Mouse (Mus musculus) cortical plate, adult 2 months (tissue): Measurements from ENCODE around the gene Nap1l4.

Experiments
- CTCF ChIP-seq: fragments of 200-500 bp; IDR thresholded peaks from 2 replicates; pipeline ENCODE4 v1.5.1; 2011; ENCODE audit warnings: mild to moderate bottlenecking, control low read depth, low read length; ENCODE audit not compliant: insufficient read depth; ENCODE audit errors: extremely low read depth
- POLR2A ChIP-seq: fragments of 200-500 bp; IDR thresholded peaks from 2 replicates; pipeline ENCODE4 v1.6.1; 2011; ENCODE audit warnings: mild to moderate bottlenecking, low read length, control low read depth; ENCODE audit not compliant: insufficient read depth; ENCODE audit errors: extremely low read depth

DNA sequence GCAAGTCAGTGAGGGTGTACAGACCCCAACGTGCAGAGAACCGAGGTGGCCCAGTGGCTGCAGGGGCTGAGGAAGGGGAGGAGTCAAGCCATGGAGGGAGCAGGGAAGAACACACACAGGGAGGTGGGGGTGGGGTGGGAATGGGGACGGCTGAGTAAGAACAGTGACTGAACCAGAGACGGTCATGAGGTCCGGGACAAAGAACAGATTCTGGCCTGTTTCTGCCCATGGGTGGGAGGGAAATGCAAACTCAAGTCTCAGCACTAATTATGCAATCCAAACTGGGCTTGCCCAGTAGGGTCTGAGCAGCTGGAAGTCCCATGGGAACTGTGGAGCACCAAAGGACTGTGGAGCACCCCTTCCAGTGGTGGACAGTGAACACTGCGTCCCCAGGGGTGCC lies 66.4 kb downstream of the Nap1l4 start:
- TF ChIP-seq CTCF (no peak), POLR2A (no peak)
